Mouse (Mus musculus) cerebellum, adult 2 months (tissue): ENCODE data around the gene Gm20605.

Experiments
- CTCF ChIP-seq: fragments of 200-500 bp; IDR thresholded peaks from 2 replicates; pipeline ENCODE4 v1.5.1; 2011; ENCODE audit warnings: low read depth, mild to moderate bottlenecking, control low read depth, low read length, moderate library complexity, borderline replicate concordance; ENCODE audit not compliant: insufficient read depth
- POLR2A ChIP-seq: fragments of 200-500 bp; IDR thresholded peaks from 2 replicates; pipeline ENCODE4 v1.6.1; 2011; ENCODE audit warnings: low read length, control low read depth, borderline replicate concordance; ENCODE audit not compliant: insufficient read depth

DNA sequence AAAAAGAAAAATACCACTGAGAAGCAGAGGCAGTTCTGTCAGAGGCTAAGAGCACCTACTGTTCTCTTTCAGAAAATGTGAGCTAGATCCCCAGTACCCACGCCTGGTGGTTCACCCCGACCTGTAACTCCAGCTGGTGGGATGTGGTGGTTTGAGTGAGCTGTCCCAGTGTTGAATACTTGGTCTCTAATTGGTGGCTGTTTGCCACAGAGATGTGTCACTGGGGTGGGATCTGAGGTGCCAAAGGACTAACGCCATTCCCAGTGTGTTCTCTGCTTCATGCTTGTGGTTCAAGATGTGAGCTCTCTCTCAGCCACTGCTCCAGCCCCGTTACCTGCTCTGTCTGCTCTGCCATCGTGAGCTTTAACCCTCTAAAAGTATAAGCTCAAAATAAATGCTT, 38.5 kb upstream of the Gm20605 start:
- TF ChIP-seq CTCF: no peak
- TF ChIP-seq POLR2A: no peak
